Mouse (Mus musculus) lung, embryonic 14.5 days (tissue): ENCODE data around the gene Srgap2. TPM values are rescaled to one million over a fixed set of nuclear protein-coding genes. Genes with fewer than 3 reads are reported as not detected.
"Not testable (repeated sequence)": the region's sequence is repeated elsewhere in the genome, so short reads cannot be mapped to it uniquely, and the experiment has no call there.

ENCODE experiments used
- ATAC-seq: fragments of 200-750 bp; cut with Nextera tagmentation; 2 replicates; pipeline ENCODE4 v1.8.0; 2017; ENCODE audit warnings: mild to moderate bottlenecking, moderate TSS enrichment, moderate library complexity; ENCODE audit not compliant: insufficient read depth
- DNase-seq: peaks from one replicate; pipeline ENCODE4 v3.0.0-alpha.2; 2015
- H3K27ac ChIP-seq: fragments of 300-500 bp; sonication (generic); 2 replicates; pipeline ENCODE4 v1.5.1; 2014; ENCODE audit warnings: low read depth, mild to moderate bottlenecking, moderate library complexity
- H3K27me3 ChIP-seq: fragments of 300-500 bp; sonication (generic); 2 replicates; pipeline ENCODE4 v1.6.1; 2014; ENCODE audit warnings: low read length, control low read depth; ENCODE audit not compliant: insufficient read depth
- H3K36me3 ChIP-seq: fragments of 300-500 bp; sonication (generic); 2 replicates; pipeline ENCODE4 v1.6.1; 2014; ENCODE audit warnings: control low read depth; ENCODE audit not compliant: insufficient read depth
- H3K4me1 ChIP-seq: fragments of 300-500 bp; sonication (generic); 2 replicates; pipeline ENCODE4 v1.6.1; 2014; ENCODE audit warnings: antibody characterized with exemption, control low read depth; ENCODE audit not compliant: insufficient read depth
- H3K4me2 ChIP-seq: fragments of 300-500 bp; sonication (generic); 2 replicates; pipeline ENCODE4 v1.6.1; 2014; ENCODE audit warnings: mild to moderate bottlenecking
- H3K4me3 ChIP-seq: fragments of 300-500 bp; sonication (generic); 2 replicates; pipeline ENCODE4 v1.5.1; 2014; ENCODE audit warnings: low read depth, low read length
- H3K9ac ChIP-seq: fragments of 300-500 bp; sonication (generic); 2 replicates; pipeline ENCODE4 v1.6.1; 2014
- H3K9me3 ChIP-seq: fragments of 300-500 bp; sonication (generic); 2 replicates; pipeline ENCODE4 v1.6.1; 2016; ENCODE audit warnings: low read depth, low read length, control low read depth
- CTCF ChIP-seq: IDR thresholded peaks from 2 replicates; pipeline ENCODE4 v1.5.1; 2016; ENCODE audit warnings: antibody characterized with exemption, low read depth
- WGBS: fragments of 180-500 bp; shearing (Covaris S2); extraction: QIAGEN DNeasy Blood & Tissue Kit; methylation state at CpG from one replicate; pipeline ENCODE4 v1.1.7; 2014; 5-methylcytosine and 5-hydroxymethylcytosine counted together
- polyA plus RNA-seq: library from polyadenylated mRNA; unstranded; fragments of >200 nt; fragmentation: Nextera tagmentation; extraction: Ambion mirVana; gene quantifications from 2 replicates; pipeline ENCODE4 v1.2.1, GENCODE M21; 2014

The Srgap2 gene
- polyA plus RNA-seq, 1 experiment from 2014 or later: 21.2 TPM

DNA sequence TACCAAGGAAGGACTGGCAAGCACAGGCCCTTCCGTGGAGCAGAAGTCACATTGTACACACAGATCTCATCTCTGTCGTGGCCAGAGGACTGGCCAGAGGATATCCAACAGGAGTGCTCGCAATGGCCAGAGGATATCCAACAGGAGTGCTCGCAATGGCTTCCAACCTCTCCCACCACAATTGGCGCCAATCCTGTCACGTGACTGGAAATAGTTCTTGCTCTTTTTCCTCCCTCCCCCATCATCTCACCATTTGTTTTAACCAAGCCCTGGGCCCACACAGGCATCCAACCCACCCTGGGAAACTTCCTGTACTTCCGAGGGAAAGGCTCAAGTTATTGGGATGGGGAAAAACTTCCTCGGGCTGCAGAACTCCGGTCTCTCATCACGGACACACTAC lies 258.4 kb downstream of the Srgap2 start:
- Histone ChIP-seq H3K9me3 (no peaks in the 10 kb centered on the region), H3K4me2 (no peak overlapping the region)

DNA sequence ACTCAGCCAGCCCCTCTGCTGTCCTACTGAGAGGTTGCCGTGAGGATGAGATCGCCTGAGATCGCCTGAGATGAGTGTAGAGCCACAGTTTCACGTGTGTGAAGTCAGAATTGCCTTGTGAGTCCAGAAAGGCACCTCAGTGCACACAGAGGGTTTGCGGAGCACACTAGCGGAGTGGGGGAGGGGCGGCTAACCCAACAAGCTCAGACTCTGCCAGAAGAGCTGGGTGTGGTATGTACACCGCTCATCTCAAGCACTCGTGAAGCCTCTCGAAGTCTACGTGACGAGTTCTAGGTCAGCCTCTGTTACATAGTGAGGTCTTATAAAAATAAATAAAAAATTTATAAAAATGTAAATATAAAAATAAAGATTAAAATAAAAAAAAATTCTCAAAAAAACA lies 263.2 kb downstream of the Srgap2 start:
- H3K4me1 ChIP-seq: no peaks in the 10 kb centered on the region
- 56% methylated on average over 12 of the region's 12 CpGs for WGBS
- no peak overlapping the region for H3K4me3 ChIP-seq
- no peak for TF ChIP-seq CTCF
- no peaks in the 10 kb centered on the region for H3K36me3 ChIP-seq
- ATAC-seq (no peak), DNase-seq (no peak)
- H3K27ac ChIP-seq: no peak overlapping the region
- H3K27me3 ChIP-seq: no peaks in the 10 kb centered on the region
- no peaks in the 10 kb centered on the region for H3K9me3 ChIP-seq
- H3K9ac ChIP-seq: no peak overlapping the region
- H3K4me2 ChIP-seq: no peak overlapping the region

More for the DNA sequence above, 258.4 kb downstream of the Srgap2 start:
- ATAC-seq (no peak), DNase-seq (no peak)
- no peak overlapping the region for H3K27ac ChIP-seq
- no peak for TF ChIP-seq CTCF
- no peak overlapping the region for H3K4me3 ChIP-seq
- H3K27me3 ChIP-seq: no peaks in the 10 kb centered on the region
- WGBS: 76% methylated on average over 10 of the region's 10 CpGs
- no peaks in the 10 kb centered on the region for H3K4me1 ChIP-seq
- H3K9ac ChIP-seq: no peak overlapping the region
- H3K36me3 ChIP-seq: no peaks in the 10 kb centered on the region

DNA sequence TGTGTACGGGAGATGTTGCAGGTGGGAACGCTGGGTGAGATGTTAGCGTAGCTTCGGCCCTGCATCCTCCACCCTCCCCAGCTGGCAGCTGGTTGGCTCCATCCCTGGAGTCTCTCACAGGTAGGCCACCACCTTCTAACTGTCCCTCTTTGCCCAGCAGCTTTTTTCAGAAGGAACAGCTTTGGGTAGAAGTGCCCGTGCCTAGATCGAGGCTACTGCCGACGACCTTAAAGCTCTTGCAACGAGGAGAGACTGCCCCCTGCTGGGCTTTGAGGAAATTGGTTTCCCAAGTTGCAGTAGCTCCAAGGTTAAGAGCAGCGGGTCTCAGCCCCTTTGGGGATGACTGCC lies 266.9 kb downstream of the Srgap2 start:
- Histone ChIP-seq H3K4me1 (no peaks in the 10 kb centered on the region), H3K27ac (no peak overlapping the region), H3K36me3 (no peaks in the 10 kb centered on the region), H3K27me3 (no peaks in the 10 kb centered on the region), H3K4me2 (no peak overlapping the region), H3K9ac (no peak overlapping the region), H3K4me3 (no peak overlapping the region), H3K9me3 (no peaks in the 10 kb centered on the region)
- DNase-seq: peak; percentile 89
- TF ChIP-seq CTCF: peak; percentile 91
- 27% methylated on average over 10 of the region's 10 CpGs for WGBS
- peak; percentile 12; the same call in 1 of the 2 replicates for ATAC-seq

DNA sequence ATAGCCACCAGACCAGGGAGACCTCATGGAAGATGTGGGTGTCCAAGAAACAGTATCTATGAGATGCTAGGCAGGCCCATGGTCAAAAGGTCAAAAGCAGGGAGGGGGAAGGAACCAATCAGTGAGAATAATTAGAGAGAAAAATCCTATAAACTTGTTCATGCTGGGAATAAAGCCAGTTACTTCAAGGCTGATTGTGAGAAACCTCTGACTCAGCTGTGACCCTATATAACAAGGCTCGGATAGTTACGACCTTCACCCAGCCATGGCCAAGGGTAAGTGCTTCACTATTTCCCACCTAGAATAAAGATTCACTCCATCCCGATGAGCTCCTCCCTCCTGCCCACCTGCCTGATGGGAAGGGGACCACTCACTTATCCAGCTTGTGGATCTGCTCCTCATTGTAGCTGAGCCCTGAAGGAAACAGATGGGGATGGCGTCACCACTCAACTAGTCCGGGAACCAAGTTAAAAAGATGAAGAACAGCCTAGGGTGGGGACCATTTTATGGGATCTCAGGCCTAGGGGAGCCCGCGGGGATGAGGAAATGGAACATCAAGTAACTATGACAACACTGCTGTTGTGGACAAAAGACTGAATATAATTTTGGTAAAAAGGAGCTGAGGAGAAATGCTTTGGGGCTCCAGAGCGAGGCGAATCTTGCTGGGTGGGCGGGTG lies 267.4 kb downstream of the Srgap2 start:
- ATAC-seq: no peak
- Histone ChIP-seq H3K36me3 (no peaks in the 10 kb centered on the region), H3K9ac (no peak overlapping the region), H3K27ac (no peak overlapping the region), H3K4me2 (no peak overlapping the region), H3K9me3 (no peaks in the 10 kb centered on the region), H3K4me1 (no peaks in the 10 kb centered on the region), H3K27me3 (no peaks in the 10 kb centered on the region), H3K4me3 (no peak overlapping the region)
- no peak for TF ChIP-seq CTCF
- no peak for DNase-seq
- 62% methylated on average over 10 of the region's 10 CpGs for WGBS

DNA sequence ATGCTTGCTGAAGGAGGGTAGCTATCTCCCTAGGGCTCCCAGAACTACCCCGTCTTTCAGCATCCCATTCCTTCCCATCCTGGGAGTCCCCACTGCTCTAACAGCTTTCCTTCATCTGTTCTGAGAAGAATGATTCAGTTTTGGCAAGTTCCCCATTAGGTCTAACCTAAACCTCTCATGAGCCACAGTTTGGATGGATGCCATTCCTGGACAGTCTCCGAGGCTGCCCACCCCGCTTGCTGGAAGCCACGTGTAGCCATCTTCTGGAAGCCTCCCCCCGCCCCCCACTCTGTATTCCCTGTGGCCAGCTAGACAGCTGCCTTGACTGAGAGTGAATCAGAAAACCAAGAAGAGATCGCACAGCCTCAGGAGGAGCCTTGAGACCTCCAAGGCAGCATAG lies 269.9 kb downstream of the Srgap2 start:
- Histone ChIP-seq H3K27me3 (no peaks in the 10 kb centered on the region), H3K4me1 (no peaks in the 10 kb centered on the region), H3K27ac (no peak overlapping the region), H3K9me3 (no peaks in the 10 kb centered on the region), H3K4me2 (no peak overlapping the region), H3K4me3 (no peak overlapping the region), H3K36me3 (no peaks in the 10 kb centered on the region), H3K9ac (no peak overlapping the region)
- no peak for DNase-seq
- TF ChIP-seq CTCF: no peak
- ATAC-seq: no peak
- 69% methylated on average over 6 of the region's 6 CpGs for WGBS

DNA sequence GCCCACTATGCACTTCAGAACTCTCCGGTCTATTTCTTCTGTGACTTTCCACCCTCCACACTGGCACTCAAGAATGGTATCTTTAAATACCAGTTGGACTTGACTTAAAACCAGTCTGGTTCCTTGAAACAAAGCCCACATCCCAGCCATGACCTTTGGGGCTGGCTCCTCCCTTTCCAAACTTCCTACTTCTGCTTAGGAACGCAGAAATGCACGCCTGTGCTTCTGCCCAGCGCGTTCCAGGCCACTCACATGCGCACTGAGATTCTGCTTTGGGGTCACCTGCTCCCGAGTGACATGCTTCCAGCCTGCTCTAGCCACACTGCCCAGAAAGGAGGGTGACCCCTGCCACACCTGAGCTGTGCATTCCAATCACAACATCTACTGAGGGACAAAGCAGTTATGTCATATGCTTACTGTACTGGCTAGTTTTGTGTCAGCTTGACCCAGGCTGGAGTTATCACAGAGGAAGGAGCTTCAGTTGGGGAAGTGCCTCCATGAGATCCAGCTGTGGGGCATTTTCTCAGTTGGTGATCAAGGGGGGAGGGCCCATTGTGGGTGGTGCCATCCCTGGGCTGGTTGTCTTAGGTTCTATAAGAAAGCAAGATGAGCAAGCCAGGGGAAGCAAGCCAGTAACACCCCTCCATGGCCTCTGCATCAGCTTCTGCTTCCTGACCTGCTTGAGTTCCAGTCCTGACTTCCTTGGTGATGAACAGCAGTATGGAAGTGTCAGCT lies 274.5 kb downstream of the Srgap2 start:
- H3K9me3 ChIP-seq, H3K4me2 ChIP-seq, H3K9ac ChIP-seq, DNase-seq, H3K36me3 ChIP-seq, H3K27ac ChIP-seq, H3K27me3 ChIP-seq, H3K4me1 ChIP-seq, ATAC-seq, H3K4me3 ChIP-seq: not testable (repeated sequence)
- WGBS: 63% methylated on average over 7 of the region's 7 CpGs

DNA sequence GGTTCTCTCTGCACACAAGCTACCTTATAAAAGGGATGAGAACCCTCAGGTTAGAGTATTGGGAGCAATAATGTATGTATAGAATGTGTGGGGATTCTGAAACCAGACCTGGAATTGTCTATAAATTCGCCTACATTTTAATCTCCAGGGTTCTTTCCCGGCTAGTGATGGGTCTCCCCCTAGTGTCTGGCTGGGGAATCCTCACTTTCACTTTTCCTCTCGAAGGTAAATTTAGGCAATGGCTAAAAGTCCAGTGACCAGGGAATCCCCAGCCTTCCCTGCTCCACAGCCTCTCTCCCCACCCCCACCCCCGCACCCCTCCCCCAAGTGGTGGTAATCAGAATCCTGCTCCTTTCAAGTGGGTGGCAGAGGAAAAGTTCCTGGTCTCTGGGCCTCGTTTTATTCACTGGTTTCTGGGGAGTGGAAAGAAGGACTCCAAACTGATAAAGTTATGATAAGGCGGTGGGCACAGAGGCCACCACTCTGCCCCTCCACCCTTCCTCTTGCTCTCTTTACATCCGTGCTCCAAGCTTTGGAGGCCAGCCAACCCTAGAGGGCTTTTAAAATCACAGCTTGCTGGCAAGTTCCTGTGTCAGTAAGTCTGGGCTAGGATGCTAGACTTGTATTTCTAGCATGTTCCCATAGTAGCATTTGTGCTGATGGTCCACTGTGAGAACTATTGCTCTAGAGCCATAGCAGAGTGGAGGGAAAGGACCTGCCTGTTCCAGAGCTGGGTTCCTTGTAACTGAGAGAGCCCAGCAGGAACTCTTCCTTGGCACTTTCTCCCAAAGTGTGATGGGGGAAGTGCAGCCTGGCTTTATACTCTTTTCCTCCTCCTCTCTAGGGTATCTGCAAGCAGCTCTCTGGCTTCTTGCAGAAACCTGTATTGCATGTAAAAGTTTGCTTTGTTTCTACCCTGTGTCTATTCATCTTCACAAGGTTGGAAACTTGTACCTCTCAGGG lies 280.4 kb downstream of the Srgap2 start:
- under 1% methylated on average over 7 of the region's 7 CpGs for WGBS
- H3K4me1 ChIP-seq: peaks cover 6% of the 10 kb centered on the region; the same call in 1 of the 2 replicates
- no peaks in the 10 kb centered on the region for H3K36me3 ChIP-seq
- no peak overlapping the region for H3K9ac ChIP-seq
- H3K4me2 ChIP-seq: peak overlapping the region; percentile 99
- no peak overlapping the region for H3K4me3 ChIP-seq
- ATAC-seq: peak; percentile 19; the same call in 1 of the 2 replicates
- peak; percentile 84 for DNase-seq
- H3K9me3 ChIP-seq: no peaks in the 10 kb centered on the region
- peak; percentile 72 for TF ChIP-seq CTCF
- H3K27ac ChIP-seq: no peak overlapping the region
- peaks cover 33% of the 10 kb centered on the region for H3K27me3 ChIP-seq
